Mouse (Mus musculus): ENCODE data around the gene Mmrn2. TPM values are rescaled to one million over a fixed set of nuclear protein-coding genes. Genes with fewer than 3 reads are reported as not detected.

Gene Mmrn2
- 3.5 and 3.7 TPM in 2 replicates for polyA plus RNA-seq (2016; fragmentation: Nextera tagmentation; extraction: Ambion mirVana)

GRCm38 (mm10) chr14:34375415-34375904 is at the start of gene Mmrn2:
TSS of gene Mmrn2 (plus strand) at chr14:34375465.
- H3K9me3 ChIP-seq (replicated peaks): no peaks in the 10 kb centered on the region
- no peak within 1 kb of the TSS for H3K27ac ChIP-seq
- H3K4me3 ChIP-seq: no peak within 1 kb of the TSS
- no peak for ATAC-seq
- 39% methylated on average over 13 of the region's 13 CpGs for WGBS (ENCODE audit: insufficient replicate concordance)
- H3K9ac ChIP-seq: no peak within 1 kb of the TSS
- peak within 1 kb of the TSS; percentile 4; the same call in 1 of the 2 replicates for H3K4me2 ChIP-seq
- no peaks in the 10 kb centered on the region for H3K36me3 ChIP-seq
- H3K27me3 ChIP-seq (replicated peaks): no peaks in the 10 kb centered on the region
- 0 out of 2 replicates have a peak, but pooled peaks cover 5% of the 10 kb centered on the region for H3K4me1 ChIP-seq

- 50% methylated on average over 3 of the region's 3 CpGs for WGBS (ENCODE audit: insufficient replicate concordance)
- Histone ChIP-seq H3K27ac (no peak overlapping the region), H3K4me3 (no peak overlapping the region), H3K9me3 (replicated peaks) (no peaks in the 10 kb centered on the region), H3K4me2 (no peak overlapping the region), H3K27me3 (replicated peaks) (no peaks in the 10 kb centered on the region), H3K4me1 (no peaks in the 10 kb centered on the region), H3K9ac (no peak overlapping the region), H3K36me3 (peaks cover 67% of the 10 kb centered on the region)
- no peak for ATAC-seq
Measured at GRCm38 (mm10) chr14:34326606-34327005, 48.7 kb upstream of the Mmrn2 start.

- Histone ChIP-seq H3K9ac (no peak overlapping the region), H3K27me3 (replicated peaks) (no peaks in the 10 kb centered on the region), H3K36me3 (peaks cover 73% of the 10 kb centered on the region), H3K4me2 (no peak overlapping the region), H3K9me3 (replicated peaks) (no peaks in the 10 kb centered on the region), H3K4me3 (no peak overlapping the region), H3K4me1 (no peaks in the 10 kb centered on the region), H3K27ac (no peak overlapping the region)
- WGBS (ENCODE audit: insufficient replicate concordance): 25% methylated on average over 1 of the region's 1 CpGs
- no peak for ATAC-seq
Measured at GRCm38 (mm10) chr14:34327618-34328017, 47.6 kb upstream of the Mmrn2 start.

- Histone ChIP-seq H3K4me3 (no peak overlapping the region), H3K9ac (no peak overlapping the region), H3K36me3 (peaks cover 76% of the 10 kb centered on the region), H3K4me2 (no peak overlapping the region), H3K27me3 (replicated peaks) (no peaks in the 10 kb centered on the region), H3K9me3 (replicated peaks) (no peaks in the 10 kb centered on the region), H3K27ac (no peak overlapping the region), H3K4me1 (no peaks in the 10 kb centered on the region)
- ATAC-seq: no peak
- WGBS (ENCODE audit: insufficient replicate concordance): 81% methylated on average over 9 of the region's 9 CpGs
Measured at GRCm38 (mm10) chr14:34330657-34331158, 44.6 kb upstream of the Mmrn2 start.

- Histone ChIP-seq H3K4me2 (no peak overlapping the region), H3K36me3 (peaks cover 81% of the 10 kb centered on the region), H3K27ac (no peak overlapping the region), H3K4me1 (no peaks in the 10 kb centered on the region), H3K9ac (no peak overlapping the region), H3K27me3 (replicated peaks) (no peaks in the 10 kb centered on the region), H3K4me3 (no peak overlapping the region), H3K9me3 (replicated peaks) (no peaks in the 10 kb centered on the region)
- no peak for ATAC-seq
- 78% methylated on average over 3 of the region's 3 CpGs for WGBS (ENCODE audit: insufficient replicate concordance)
Measured at GRCm38 (mm10) chr14:34331886-34332285, 43.4 kb upstream of the Mmrn2 start.

GRCm38 (mm10) chr14:34332476-34332875 is 42.8 kb upstream of the Mmrn2 start:
- H3K9ac ChIP-seq: no peak overlapping the region
- no peak overlapping the region for H3K4me2 ChIP-seq
- H3K27ac ChIP-seq: no peak overlapping the region
- H3K36me3 ChIP-seq: peaks cover 84% of the 10 kb centered on the region
- no peaks in the 10 kb centered on the region for H3K27me3 ChIP-seq (replicated peaks)
- ATAC-seq: no peak
- WGBS (ENCODE audit: insufficient replicate concordance): 85% methylated on average over 5 of the region's 5 CpGs
- no peaks in the 10 kb centered on the region for H3K4me1 ChIP-seq
- H3K4me3 ChIP-seq: no peak overlapping the region
- no peaks in the 10 kb centered on the region for H3K9me3 ChIP-seq (replicated peaks)

GRCm38 (mm10) chr14:34339446-34339845 is 35.8 kb upstream of the Mmrn2 start:
- ATAC-seq: no peak

GRCm38 (mm10) chr14:34341993-34342392 is 33.3 kb upstream of the Mmrn2 start:
- Histone ChIP-seq H3K4me2 (no peak overlapping the region), H3K9me3 (replicated peaks) (no peaks in the 10 kb centered on the region), H3K27me3 (replicated peaks) (no peaks in the 10 kb centered on the region), H3K4me3 (no peak overlapping the region), H3K9ac (no peak overlapping the region), H3K36me3 (peaks cover 63% of the 10 kb centered on the region), H3K4me1 (no peaks in the 10 kb centered on the region), H3K27ac (no peak overlapping the region)
- ATAC-seq: no peak
- WGBS (ENCODE audit: insufficient replicate concordance): 80% methylated on average over 4 of the region's 4 CpGs

More at GRCm38 (mm10) chr14:34339446-34339845, 35.8 kb upstream of the Mmrn2 start:
- no peaks in the 10 kb centered on the region for H3K27me3 ChIP-seq (replicated peaks)
- no peak overlapping the region for H3K4me3 ChIP-seq
- H3K4me2 ChIP-seq: no peak overlapping the region
- H3K4me1 ChIP-seq: no peaks in the 10 kb centered on the region
- H3K36me3 ChIP-seq: peaks cover 87% of the 10 kb centered on the region
- H3K9me3 ChIP-seq (replicated peaks): no peaks in the 10 kb centered on the region
- WGBS (ENCODE audit: insufficient replicate concordance): 57% methylated on average over 1 of the region's 1 CpGs
- no peak overlapping the region for H3K27ac ChIP-seq
- H3K9ac ChIP-seq: no peak overlapping the region

GRCm38 (mm10) chr14:34343078-34343477 is 32.2 kb upstream of the Mmrn2 start:
- ATAC-seq: no peak
- Histone ChIP-seq H3K4me1 (no peaks in the 10 kb centered on the region), H3K4me3 (no peak overlapping the region), H3K9ac (no peak overlapping the region), H3K36me3 (peaks cover 52% of the 10 kb centered on the region), H3K9me3 (replicated peaks) (no peaks in the 10 kb centered on the region), H3K27me3 (replicated peaks) (no peaks in the 10 kb centered on the region), H3K27ac (no peak overlapping the region), H3K4me2 (no peak overlapping the region)
- 55% methylated on average over 4 of the region's 4 CpGs for WGBS (ENCODE audit: insufficient replicate concordance)

GRCm38 (mm10) chr14:34344361-34344760 is 30.9 kb upstream of the Mmrn2 start:
- no peak overlapping the region for H3K4me3 ChIP-seq
- no peak overlapping the region for H3K4me2 ChIP-seq
- no peaks in the 10 kb centered on the region for H3K4me1 ChIP-seq
- no peaks in the 10 kb centered on the region for H3K27me3 ChIP-seq (replicated peaks)
- 82% methylated on average over 5 of the region's 5 CpGs for WGBS (ENCODE audit: insufficient replicate concordance)
- H3K27ac ChIP-seq: no peak overlapping the region
- ATAC-seq: no peak
- no peaks in the 10 kb centered on the region for H3K9me3 ChIP-seq (replicated peaks)
- no peak overlapping the region for H3K9ac ChIP-seq
- peaks cover 43% of the 10 kb centered on the region for H3K36me3 ChIP-seq

GRCm38 (mm10) chr14:34345771-34346566 is 29.3 kb upstream of the Mmrn2 start:
- H3K27me3 ChIP-seq (replicated peaks): no peaks in the 10 kb centered on the region
- H3K4me2 ChIP-seq: no peak overlapping the region
- WGBS (ENCODE audit: insufficient replicate concordance): 64% methylated on average over 12 of the region's 12 CpGs
- H3K4me3 ChIP-seq: no peak overlapping the region
- H3K36me3 ChIP-seq: peaks cover 31% of the 10 kb centered on the region
- no peak overlapping the region for H3K9ac ChIP-seq
- H3K27ac ChIP-seq: no peak overlapping the region
- no peaks in the 10 kb centered on the region for H3K9me3 ChIP-seq (replicated peaks)
- ATAC-seq: peak; percentile 49
- no peaks in the 10 kb centered on the region for H3K4me1 ChIP-seq

GRCm38 (mm10) chr14:34347084-34347483 is 28.2 kb upstream of the Mmrn2 start:
- 74% methylated on average over 5 of the region's 5 CpGs for WGBS (ENCODE audit: insufficient replicate concordance)
- no peak overlapping the region for H3K9ac ChIP-seq
- H3K27ac ChIP-seq: no peak overlapping the region
- no peaks in the 10 kb centered on the region for H3K27me3 ChIP-seq (replicated peaks)
- H3K36me3 ChIP-seq: peaks cover 21% of the 10 kb centered on the region
- no peaks in the 10 kb centered on the region for H3K4me1 ChIP-seq
- H3K9me3 ChIP-seq (replicated peaks): no peaks in the 10 kb centered on the region
- ATAC-seq: no peak
- no peak overlapping the region for H3K4me3 ChIP-seq
- no peak overlapping the region for H3K4me2 ChIP-seq
